Mouse (Mus musculus): ENCODE data around the gene 1700040F15Rik. TPM values are rescaled to one million over a fixed set of nuclear protein-coding genes. Genes with fewer than 3 reads are reported as not detected.
"Not testable (repeated sequence)": the region's sequence is repeated elsewhere in the genome, so short reads cannot be mapped to it uniquely, and the experiment has no call there.

Gene 1700040F15Rik
- not detected in 2 replicates for polyA plus RNA-seq (2015; fragmentation: Nextera tagmentation; extraction: Ambion mirVana)

DNA sequence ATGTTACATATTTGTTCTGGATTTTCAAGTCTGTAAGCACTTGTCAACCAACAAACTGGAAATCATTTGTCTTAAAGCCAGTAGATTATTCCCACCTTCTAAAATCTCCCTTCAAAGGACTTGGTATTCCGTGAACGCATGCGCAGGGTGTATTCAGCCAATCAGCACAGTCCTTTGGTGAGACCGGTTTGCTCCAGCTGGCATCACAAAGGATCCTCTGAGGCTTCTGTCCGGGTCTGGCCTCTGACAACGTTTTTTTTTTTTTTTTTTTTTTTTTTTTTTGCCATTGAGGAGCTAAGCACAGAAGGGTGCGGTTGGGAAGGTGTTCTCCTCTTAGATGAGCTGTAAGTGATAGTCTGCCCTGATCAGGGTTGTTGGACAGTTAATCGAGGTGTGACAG is at the start of gene 1700040F15Rik:
1700040F15Rik (plus strand) TSS at position 301 of the 400 bp plus-strand sequence.
- DNase-seq (ENCODE audit: low spot score); ATAC-seq; H3K4me1 ChIP-seq (ENCODE audit: insufficient read depth, low read depth, low read length); H3K9ac ChIP-seq (replicated peaks; ENCODE audit: low read depth); H3K27ac ChIP-seq (ENCODE audit: low read length); H3K27me3 ChIP-seq (replicated peaks; ENCODE audit: insufficient read depth, low read length); H3K4me3 ChIP-seq (ENCODE audit: low read depth, low read length); H3K4me2 ChIP-seq (replicated peaks; ENCODE audit: low read depth, low read length); H3K9me3 ChIP-seq (ENCODE audit: low read length); H3K36me3 ChIP-seq (ENCODE audit: insufficient read depth, low read length): not testable (repeated sequence)
- WGBS: no CpG with 5 or more reads among the region's 8 CpGs

Measured in lung, postnatal 0 days (tissue).